Comparison of ENCODE assay signal across 9 mouse cellular contexts in the genomic region with DNA sequence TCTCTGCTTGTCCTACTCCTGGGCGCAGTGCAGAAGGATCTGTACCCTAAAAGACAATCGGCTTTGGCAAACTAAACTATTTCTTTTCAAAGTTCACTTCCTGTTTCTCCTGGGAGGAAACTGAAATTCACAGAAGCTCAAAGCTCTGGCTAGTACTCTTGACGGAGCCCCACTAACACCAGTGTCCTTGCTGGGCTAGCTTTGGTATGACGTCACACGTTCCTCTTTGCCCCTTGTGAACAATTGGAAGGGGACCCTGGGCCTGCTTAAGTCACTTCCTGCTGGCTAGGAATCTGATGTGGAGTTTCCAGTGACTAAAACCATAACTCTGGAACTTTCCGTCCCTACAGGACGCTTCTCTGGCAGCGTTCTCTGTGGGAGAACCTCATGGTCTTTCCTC. TPM values are rescaled to one million over a fixed set of nuclear protein-coding genes. Genes with fewer than 3 reads are reported as not detected.
DNase-seq lines count a peak whose midpoint lies in the region; ATAC-seq lines count a peak whose summit lies in the region.
"Had no signal": no experiment of that assay in that cellular context is flagged by ENCODE, and none has a peak within 500 bp of the region (broad histone marks: within the 10 kb centered on the region; RNA-seq: fewer than 3 reads in every experiment).

No protein-coding gene starts in this region.

- H3K4me2 ChIP-seq in forebrain, embryonic 15.5 days (replicated peaks): no peak overlapping the region

- H3K36me3 ChIP-seq in forebrain, embryonic 15.5 days: no peaks in the 10 kb centered on the region

- peak overlapping the region; percentile 8; the same call in 1 of the 2 replicates for H3K4me3 ChIP-seq in brown adipose tissue, adult 24 weeks (ENCODE audit: insufficient read depth, low read depth, low read length)
- H3K4me3 ChIP-seq in forebrain, embryonic 15.5 days: no peak overlapping the region

- H3K27ac ChIP-seq in brown adipose tissue, adult 24 weeks (replicated peaks; ENCODE audit: low read depth, low read length): peak overlapping the region; percentile 98
- no peak overlapping the region for H3K27ac ChIP-seq in forebrain, embryonic 15.5 days (replicated peaks)

- H3K9ac ChIP-seq in forebrain, embryonic 15.5 days (replicated peaks): no peak overlapping the region

- peaks cover 48% of the 10 kb centered on the region for H3K4me1 ChIP-seq in brown adipose tissue, adult 24 weeks (ENCODE audit: control insufficient read depth, insufficient read depth, insufficient read length, low read length)
- H3K4me1 ChIP-seq in forebrain, embryonic 15.5 days: no peaks in the 10 kb centered on the region

- H3K27me3 ChIP-seq in forebrain, embryonic 15.5 days: no peaks in the 10 kb centered on the region

- no peaks in the 10 kb centered on the region for H3K9me3 ChIP-seq in forebrain, embryonic 15.5 days

- 85% methylated on average over 8 of the region's 8 CpGs for WGBS in forebrain, embryonic 15.5 days

- ATAC-seq in inflammation-experienced regulatory T-cells, adult 6 months: peak; percentile 65
- no peak for ATAC-seq in forebrain, embryonic 15.5 days (replicated peaks)
- ATAC-seq in megakaryocyte-erythroid progenitor cell, adult 5-6 weeks (replicated peaks; ENCODE audit: low FRiP score, low TSS enrichment, poor library complexity, severe bottlenecking): no peak

- DNase-seq in layer of hippocampus, adult 9-11 months: peak; percentile 75
- no peak for DNase-seq in layer of hippocampus, adult 18-20 months (ENCODE audit: low spot score in 2 of 2)
- DNase-seq in lung, postnatal 4 days: peak; percentile 69 to 70
- DNase-seq in layer of hippocampus, postnatal 36 days: no peak

RNA-seq across cellular contexts. Expression of gene Irak2, which starts 6.5 kb away (rescaled TPM):
- total RNA-seq in layer of hippocampus, adult 18-20 months (2021): 10 to 100 TPM; 21.1 to 27.2 TPM
- 18.9 and 19.7 TPM in 2 replicates for polyA plus RNA-seq in brown adipose tissue, adult 24 weeks (2012; ENCODE audit: insufficient read depth, insufficient read length, missing spikeins)
- polyA plus RNA-seq in inflammation-experienced regulatory T-cells, adult 6 months (2017; shearing (Covaris generic)): 10 to 100 TPM; 18.1 to 35.7 (median 21.5) TPM
- polyA plus RNA-seq in forebrain, embryonic 15.5 days (2015; fragmentation: Nextera tagmentation; extraction: Ambion mirVana): 1.3 and 1.5 TPM in 2 replicates
- 10 to 100 TPM; 15.3 to 24.8 TPM for total RNA-seq in layer of hippocampus, postnatal 36 days (2021)
- total RNA-seq in megakaryocyte-erythroid progenitor cell, adult 5-6 weeks (2014; fragmentation: Nextera tagmentation): 18.6 and 21.6 TPM in 2 replicates
- total RNA-seq in megakaryocyte-erythroid progenitor cell, adult 5-6 weeks (2017): 30.4 and 37.3 TPM in 2 replicates

RNA-seq across cellular contexts. Expression of gene Vhl, which starts 21.0 kb away (rescaled TPM):
- 10 to 100 TPM; 44.3 to 48.5 TPM for total RNA-seq in layer of hippocampus, adult 18-20 months (2021)
- 13.2 and 15.0 TPM in 2 replicates for polyA plus RNA-seq in brown adipose tissue, adult 24 weeks (2012; ENCODE audit: insufficient read depth, insufficient read length, missing spikeins)
- polyA plus RNA-seq in inflammation-experienced regulatory T-cells, adult 6 months (2017; shearing (Covaris generic)): 10 to 100 TPM in 2 of 3 experiments, 1 to 10 TPM in 1; 9.9 to 12.3 (median 12.0) TPM
- polyA plus RNA-seq in forebrain, embryonic 15.5 days (2015; fragmentation: Nextera tagmentation; extraction: Ambion mirVana): 79.6 and 83.6 TPM in 2 replicates
- 10 to 100 TPM; 50.8 to 50.9 TPM for total RNA-seq in layer of hippocampus, postnatal 36 days (2021)
- total RNA-seq in megakaryocyte-erythroid progenitor cell, adult 5-6 weeks (2014; fragmentation: Nextera tagmentation): 12.5 and 15.2 TPM in 2 replicates
- total RNA-seq in megakaryocyte-erythroid progenitor cell, adult 5-6 weeks (2017): 7.8 and 8.6 TPM in 2 replicates

RNA-seq across cellular contexts. Expression of gene Brk1, which starts 40.2 kb away (rescaled TPM):
- 100 to 1,000 TPM; 221 to 222 TPM for total RNA-seq in layer of hippocampus, adult 18-20 months (2021)
- 158 and 192 TPM in 2 replicates for polyA plus RNA-seq in brown adipose tissue, adult 24 weeks (2012; ENCODE audit: insufficient read depth, insufficient read length, missing spikeins)
- polyA plus RNA-seq in inflammation-experienced regulatory T-cells, adult 6 months (2017; shearing (Covaris generic)): 100 to 1,000 TPM; 274 to 315 (median 285) TPM
- polyA plus RNA-seq in forebrain, embryonic 15.5 days (2015; fragmentation: Nextera tagmentation; extraction: Ambion mirVana): 239 and 240 TPM in 2 replicates
- 100 to 1,000 TPM; 224 to 232 TPM for total RNA-seq in layer of hippocampus, postnatal 36 days (2021)
- 136 and 142 TPM in 2 replicates for total RNA-seq in megakaryocyte-erythroid progenitor cell, adult 5-6 weeks (2014; fragmentation: Nextera tagmentation)
- total RNA-seq in megakaryocyte-erythroid progenitor cell, adult 5-6 weeks (2017): 68.2 and 68.8 TPM in 2 replicates

RNA-seq across cellular contexts. Expression of gene Fancd2os, which starts 44.3 kb away (rescaled TPM):
- total RNA-seq in layer of hippocampus, adult 18-20 months (2021): under 1 TPM; 0.27 to 0.41 TPM
- not detected in 2 replicates for polyA plus RNA-seq in brown adipose tissue, adult 24 weeks (2012; ENCODE audit: insufficient read depth, insufficient read length, missing spikeins)
- polyA plus RNA-seq in inflammation-experienced regulatory T-cells, adult 6 months (2017; shearing (Covaris generic)): not detected
- 0.22 TPM in 1 of 2 replicates, not detected in the other for polyA plus RNA-seq in forebrain, embryonic 15.5 days (2015; fragmentation: Nextera tagmentation; extraction: Ambion mirVana)
- total RNA-seq in layer of hippocampus, postnatal 36 days (2021): under 1 TPM; 0.28 to 0.50 TPM
- 0.37 TPM in 1 of 2 replicates, not detected in the other for total RNA-seq in megakaryocyte-erythroid progenitor cell, adult 5-6 weeks (2014; fragmentation: Nextera tagmentation)
- not detected in 2 replicates for total RNA-seq in megakaryocyte-erythroid progenitor cell, adult 5-6 weeks (2017)
- total RNA-seq: gastrocnemius, adult 8-10 months had no signal

RNA-seq across cellular contexts. Expression of gene Tatdn2, which starts 52.0 kb away (rescaled TPM):
- total RNA-seq in layer of hippocampus, adult 18-20 months (2021): 10 to 100 TPM; 54.4 to 60.9 TPM
- 18.0 and 29.7 TPM in 2 replicates for polyA plus RNA-seq in brown adipose tissue, adult 24 weeks (2012; ENCODE audit: insufficient read depth, insufficient read length, missing spikeins)
- polyA plus RNA-seq in inflammation-experienced regulatory T-cells, adult 6 months (2017; shearing (Covaris generic)): 1 to 10 TPM; 3.2 to 7.7 (median 7.5) TPM
- 0.78 and 1.3 TPM in 2 replicates for polyA plus RNA-seq in forebrain, embryonic 15.5 days (2015; fragmentation: Nextera tagmentation; extraction: Ambion mirVana)
- 10 to 100 TPM; 52.5 to 60.7 TPM for total RNA-seq in layer of hippocampus, postnatal 36 days (2021)
- total RNA-seq in megakaryocyte-erythroid progenitor cell, adult 5-6 weeks (2014; fragmentation: Nextera tagmentation): 48.5 and 69.9 TPM in 2 replicates
- 152 and 155 TPM in 2 replicates for total RNA-seq in megakaryocyte-erythroid progenitor cell, adult 5-6 weeks (2017)

Comparison
In these comparisons a context has a peak if more than half of its experiments do, and no peak if none do; other contexts are left out.
1. DNase-seq: peak in layer of hippocampus, adult 9-11 months (single experiment) and lung, postnatal 4 days (2 of 2); none in layer of hippocampus, adult 18-20 months (0 of 2) and layer of hippocampus, postnatal 36 days (0 of 2).